Mouse (Mus musculus) intestine, postnatal 0 days (tissue): Measurements from ENCODE around the gene Ccdc24. TPM values are rescaled to one million over a fixed set of nuclear protein-coding genes. Genes with fewer than 3 reads are reported as not detected.

Experiments
- ATAC-seq: fragments of 200-750 bp; cut with Nextera tagmentation; 2 replicates; pipeline ENCODE4 v1.8.0; 2017; ENCODE audit warnings: mild to moderate bottlenecking, moderate TSS enrichment, moderate library complexity
- H3K27ac ChIP-seq: fragments of 300-500 bp; sonication (generic); 2 replicates; pipeline ENCODE4 v1.5.1; 2014; ENCODE audit warnings: mild to moderate bottlenecking, low read depth, low read length, moderate library complexity
- H3K27me3 ChIP-seq: fragments of 300-500 bp; sonication (generic); replicated peaks from 2 replicates; pipeline ENCODE4 v1.6.1; 2014; ENCODE audit warnings: low read length, mixed read lengths; ENCODE audit not compliant: control insufficient read depth, insufficient read depth
- H3K36me3 ChIP-seq: fragments of 300-500 bp; sonication (generic); 2 replicates; pipeline ENCODE4 v1.6.1; 2014; ENCODE audit warnings: mild to moderate bottlenecking, moderate library complexity; ENCODE audit not compliant: control insufficient read depth, insufficient read depth
- H3K4me1 ChIP-seq: fragments of 300-500 bp; sonication (generic); replicated peaks from 2 replicates; pipeline ENCODE4 v1.6.1; 2014; ENCODE audit warnings: antibody characterized with exemption, low read length, mixed read lengths; ENCODE audit not compliant: control insufficient read depth, insufficient read depth
- H3K4me2 ChIP-seq: fragments of 300-500 bp; sonication (generic); replicated peaks from 2 replicates; pipeline ENCODE4 v1.6.1; 2014; ENCODE audit warnings: low read depth, mild to moderate bottlenecking, moderate library complexity
- H3K4me3 ChIP-seq: fragments of 300-500 bp; sonication (generic); 2 replicates; pipeline ENCODE4 v1.5.1; 2014; ENCODE audit warnings: low read depth, low read length
- H3K9ac ChIP-seq: fragments of 300-500 bp; sonication (generic); 2 replicates; pipeline ENCODE4 v1.6.1; 2014; ENCODE audit warnings: mild to moderate bottlenecking, low read depth, low read length
- H3K9me3 ChIP-seq: fragments of 300-500 bp; sonication (generic); 2 replicates; pipeline ENCODE4 v1.6.1; 2016; ENCODE audit warnings: mixed run types; ENCODE audit not compliant: control insufficient read depth
- CTCF ChIP-seq: sonication (generic); IDR thresholded peaks from 2 replicates; pipeline ENCODE4 v1.5.1; 2016; ENCODE audit warnings: low read depth, mild to moderate bottlenecking, control low read depth, antibody characterized with exemption, moderate library complexity
- WGBS: fragments of 180-500 bp; shearing (Covaris S2); extraction: QIAGEN DNeasy Blood & Tissue Kit; methylation state at CpG from one replicate; pipeline ENCODE4 v1.1.7; 2014; 5-methylcytosine and 5-hydroxymethylcytosine counted together
- polyA plus RNA-seq: library from polyadenylated mRNA; unstranded; fragments of >200 nt; fragmentation: Nextera tagmentation; extraction: Ambion mirVana; gene quantifications from 2 replicates; pipeline ENCODE4 v1.2.1, GENCODE M21; 2015

Gene Ccdc24
- polyA plus RNA-seq, 1 experiment from 2014 or later = 0.64 TPM

- 87% methylated on average over 10 of the region's 10 CpGs for WGBS
- H3K27me3 ChIP-seq = no peaks in the 10 kb centered on the region
- H3K27ac ChIP-seq = no peak overlapping the region
- no peaks in the 10 kb centered on the region for H3K9me3 ChIP-seq
- no peaks in the 10 kb centered on the region for H3K4me1 ChIP-seq
- H3K4me2 ChIP-seq = no peak overlapping the region
- no peak for ATAC-seq
- TF ChIP-seq CTCF = no peak
- H3K9ac ChIP-seq = no peak overlapping the region
- peaks cover 7% of the 10 kb centered on the region; the same call in 1 of the 2 replicates for H3K36me3 ChIP-seq
- H3K4me3 ChIP-seq = no peak overlapping the region
Observed at GRCm38 (mm10) chr4:117852152-117852868, 20.0 kb downstream of the Ccdc24 start.

GRCm38 (mm10) chr4:117850871-117851270, 21.5 kb downstream of the Ccdc24 start:
- ATAC-seq = no peak
- Histone ChIP-seq H3K9ac (no peak overlapping the region), H3K4me1 (no peaks in the 10 kb centered on the region), H3K9me3 (no peaks in the 10 kb centered on the region), H3K36me3 (no peaks in the 10 kb centered on the region; the same call in 1 of the 2 replicates), H3K27ac (no peak overlapping the region), H3K4me3 (no peak overlapping the region), H3K27me3 (no peaks in the 10 kb centered on the region), H3K4me2 (no peak overlapping the region)
- no peak for TF ChIP-seq CTCF
- WGBS = 79% methylated on average over 7 of the region's 7 CpGs

GRCm38 (mm10) chr4:117850176-117850575, 22.2 kb downstream of the Ccdc24 start:
- Histone ChIP-seq H3K36me3 (no peaks in the 10 kb centered on the region; the same call in 1 of the 2 replicates), H3K4me2 (no peak overlapping the region), H3K27ac (no peak overlapping the region), H3K9me3 (no peaks in the 10 kb centered on the region), H3K4me3 (no peak overlapping the region), H3K27me3 (no peaks in the 10 kb centered on the region), H3K4me1 (no peaks in the 10 kb centered on the region), H3K9ac (no peak overlapping the region)
- no peak for ATAC-seq
- TF ChIP-seq CTCF = no peak
- WGBS = 90% methylated on average over 7 of the region's 7 CpGs

- Histone ChIP-seq H3K9me3 (no peaks in the 10 kb centered on the region), H3K27me3 (no peaks in the 10 kb centered on the region), H3K36me3 (no peaks in the 10 kb centered on the region; the same call in 1 of the 2 replicates), H3K27ac (no peak overlapping the region), H3K4me3 (no peak overlapping the region), H3K4me2 (no peak overlapping the region), H3K4me1 (no peaks in the 10 kb centered on the region), H3K9ac (no peak overlapping the region)
- 88% methylated on average over 5 of the region's 5 CpGs for WGBS
- no peak for TF ChIP-seq CTCF
- no peak for ATAC-seq
Observed at GRCm38 (mm10) chr4:117849506-117849905, 22.9 kb downstream of the Ccdc24 start.

GRCm38 (mm10) chr4:117849063-117849462, 23.3 kb downstream of the Ccdc24 start:
- no peak for ATAC-seq
- H3K36me3 ChIP-seq = no peaks in the 10 kb centered on the region; the same call in 1 of the 2 replicates
- no peak overlapping the region for H3K27ac ChIP-seq
- H3K4me3 ChIP-seq = no peak overlapping the region
- H3K9ac ChIP-seq = no peak overlapping the region
- H3K9me3 ChIP-seq = no peaks in the 10 kb centered on the region
- H3K4me1 ChIP-seq = no peaks in the 10 kb centered on the region
- WGBS = 71% methylated on average over 17 of the region's 17 CpGs
- TF ChIP-seq CTCF = no peak
- H3K4me2 ChIP-seq = no peak overlapping the region
- no peaks in the 10 kb centered on the region for H3K27me3 ChIP-seq

GRCm38 (mm10) chr4:117847011-117847410, 25.3 kb downstream of the Ccdc24 start:
- Histone ChIP-seq H3K9me3 (no peaks in the 10 kb centered on the region), H3K4me3 (no peak overlapping the region), H3K27ac (no peak overlapping the region), H3K4me2 (no peak overlapping the region), H3K27me3 (no peaks in the 10 kb centered on the region), H3K36me3 (no peaks in the 10 kb centered on the region; the same call in 1 of the 2 replicates), H3K4me1 (no peaks in the 10 kb centered on the region), H3K9ac (no peak overlapping the region)
- WGBS = 66% methylated on average over 2 of the region's 2 CpGs
- ATAC-seq = no peak
- TF ChIP-seq CTCF = no peak
